Mouse (Mus musculus) megakaryocyte, adult 5-6 weeks (primary cell): ENCODE measurements at regions not wholly inside any gene's neighbourhood (a gene's known extent, or its start where the extent isn't known, plus 50 kb on each side); places are given as distances from the start of the nearest gene placed in this dataset.

Source experiments
- ATAC-seq: 2 replicates; pipeline ENCODE4 v1.8.0; 2016; ENCODE audit warnings: mild to moderate bottlenecking, inconsistent platforms; ENCODE audit not compliant: poor library complexity, severe bottlenecking

DNA sequence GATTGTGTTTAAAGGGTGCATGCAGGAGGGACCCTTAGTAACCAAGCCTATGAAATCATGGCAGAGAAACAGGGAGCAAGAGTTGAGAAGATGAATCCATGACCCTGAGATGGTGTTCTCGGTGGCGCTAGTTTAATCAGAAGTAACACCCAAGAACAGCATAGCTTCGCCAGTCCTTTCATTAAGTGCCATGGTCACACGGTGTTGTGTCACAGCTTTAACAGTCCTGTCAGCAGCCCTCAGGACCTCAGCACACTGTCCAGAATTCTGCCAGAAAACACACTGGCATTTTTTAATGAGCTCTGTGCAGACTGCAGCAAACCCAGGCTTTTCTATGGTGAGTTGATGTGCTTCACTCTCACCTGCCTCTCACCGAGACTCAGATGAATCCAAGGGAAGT is 320.6 kb upstream of the 2610301B20Rik start:
- no peak for ATAC-seq

GRCm38 (mm10) chr4:10560078-10560477 is 314.2 kb upstream of the 2610301B20Rik start:
- no peak for ATAC-seq

- no peak for ATAC-seq
These were observed 269.8 kb upstream of the 2610301B20Rik start for GRCm38 (mm10) chr4:10604513-10604912.

GRCm38 (mm10) chr4:10607855-10608576 is 266.3 kb upstream of the 2610301B20Rik start:
- ATAC-seq = no peak

DNA sequence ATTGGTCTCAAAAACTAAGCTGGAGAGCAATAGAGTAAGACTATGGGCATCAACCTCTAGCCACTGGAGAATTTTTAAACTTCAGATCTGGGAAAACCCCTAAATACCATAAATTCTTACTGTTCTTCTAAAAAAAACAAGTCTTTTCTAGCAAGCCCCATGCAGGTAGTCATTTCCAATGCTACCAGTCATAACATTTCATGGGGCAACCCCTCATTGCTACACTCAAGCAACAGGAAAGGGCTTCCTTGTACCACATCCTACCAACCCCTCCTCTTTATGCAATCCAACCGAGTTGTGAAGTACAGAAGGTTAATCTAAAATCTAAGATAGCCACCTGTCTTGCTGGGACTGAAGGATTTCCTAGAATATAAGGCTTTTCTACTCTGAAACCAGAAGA is 263.5 kb upstream of the 2610301B20Rik start:
- ATAC-seq = peak; percentile 68
